Mouse (Mus musculus) ovary, adult 18-20 months (tissue): ENCODE measurements around the gene Pnma1.

Source experiments
- DNase-seq: peaks from one replicate; pipeline ENCODE4 v3.0.0; 2022; ENCODE audit warnings: low spot score, mixed read lengths

Gene Pnma1

DNA sequence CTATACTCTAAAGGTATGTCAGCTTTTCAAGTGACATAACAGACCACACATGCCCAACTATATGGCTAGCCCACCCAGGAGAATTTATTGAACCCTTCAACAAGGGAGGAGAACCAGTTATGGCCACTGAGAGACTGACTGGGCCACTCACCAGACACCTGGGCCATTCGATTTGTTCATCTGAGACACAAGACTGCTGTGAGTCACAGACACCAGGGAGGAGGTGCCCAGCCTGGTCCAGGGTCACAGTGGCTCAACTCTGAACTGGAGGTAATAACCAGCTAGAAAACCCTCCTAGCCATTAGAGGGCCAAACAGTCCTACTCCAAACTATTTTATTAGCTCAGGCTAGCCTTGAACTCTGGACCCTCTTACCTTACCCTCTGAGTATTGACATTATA lies 29.8 kb upstream of the Pnma1 start:
- DNase-seq: no peak

- DNase-seq: no peak
Measured at GRCm38 (mm10) chr12:84176886-84177765, 28.8 kb upstream of the Pnma1 start.

- DNase-seq: peak; percentile 5
Measured at GRCm38 (mm10) chr12:84176126-84176769, 28.0 kb upstream of the Pnma1 start.

GRCm38 (mm10) chr12:84175659-84176061 lies 27.4 kb upstream of the Pnma1 start:
- DNase-seq: peak; percentile 82

DNA sequence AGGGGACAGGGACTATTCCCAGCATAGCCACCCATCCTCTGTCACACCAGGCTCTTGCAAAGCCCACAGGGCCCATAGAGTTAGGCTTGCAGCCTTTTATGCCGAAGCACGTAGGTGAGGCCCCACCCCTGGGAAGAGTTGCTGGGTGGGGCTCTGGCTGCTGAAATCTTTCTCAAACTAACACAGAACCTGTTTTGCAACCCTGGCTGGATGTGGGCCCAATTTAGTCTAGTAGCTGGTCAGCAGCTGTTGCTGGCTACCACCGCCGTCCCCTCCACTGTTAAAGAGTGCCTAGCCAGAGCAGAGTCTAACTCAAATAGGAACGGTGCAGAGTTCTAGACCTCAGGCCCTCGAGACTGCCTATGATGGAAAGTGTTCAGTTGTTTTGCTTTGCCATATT lies 26.6 kb upstream of the Pnma1 start:
- peak; percentile 54 for DNase-seq

DNA sequence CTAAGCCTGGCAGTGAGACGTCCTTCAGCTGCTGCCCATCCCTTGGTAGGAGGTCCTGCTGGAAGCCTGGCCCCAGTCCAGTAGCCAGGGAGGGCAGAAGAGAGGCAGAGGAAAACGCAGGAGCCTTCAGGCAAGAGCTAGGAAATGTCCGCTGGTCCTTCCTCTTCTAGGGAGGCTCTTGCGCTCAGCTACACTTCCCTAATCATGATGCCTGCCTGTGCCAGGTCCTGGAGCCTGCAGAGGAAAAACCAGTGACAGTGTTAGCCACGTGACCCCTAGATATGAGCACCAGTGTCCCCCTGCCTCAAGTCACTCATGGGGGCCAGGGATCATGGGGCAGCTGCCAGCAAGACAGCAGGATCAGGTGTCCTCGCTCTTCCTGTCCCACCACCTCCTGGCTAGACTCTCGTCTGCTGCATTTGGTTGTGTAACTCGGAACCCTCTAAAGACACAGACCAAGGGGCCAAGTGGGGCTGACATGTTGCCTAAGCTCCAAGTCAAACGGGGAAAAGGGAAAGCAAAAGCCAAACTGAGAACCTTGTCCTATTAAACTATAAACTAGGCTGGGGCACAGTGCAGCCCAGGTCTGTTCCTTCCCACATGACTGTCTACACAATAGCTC lies 26.0 kb upstream of the Pnma1 start:
- peak; percentile 62 for DNase-seq

DNA sequence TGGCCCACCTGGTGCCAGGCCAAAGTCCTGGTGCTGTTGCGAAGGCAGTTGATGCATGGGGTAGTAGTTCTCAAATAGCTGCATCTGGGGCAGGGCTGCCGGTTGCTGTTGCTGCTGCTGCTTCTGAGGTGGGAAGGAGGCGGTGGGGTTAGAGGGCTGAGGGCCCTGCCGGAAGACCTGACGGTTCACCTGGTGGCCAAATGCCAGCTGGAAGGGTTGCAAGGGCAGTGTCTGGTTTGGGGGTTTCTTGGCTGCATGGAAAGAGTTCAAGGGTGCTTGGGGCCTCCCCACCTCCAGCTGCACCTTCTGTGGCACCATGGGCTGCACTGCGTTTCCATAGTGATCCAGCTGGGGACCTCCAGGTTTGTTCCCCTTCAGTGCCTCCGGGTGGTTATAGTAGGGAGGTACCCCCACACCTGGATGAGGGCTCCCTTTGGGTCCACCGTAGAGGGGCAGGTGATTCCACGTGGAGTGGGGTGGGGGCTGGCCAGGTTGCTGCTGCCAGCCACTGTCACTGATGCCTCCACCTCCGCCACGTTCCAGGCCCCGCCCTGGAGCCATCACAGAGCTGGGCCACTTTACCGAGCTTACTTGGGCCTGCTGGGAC lies 25.1 kb upstream of the Pnma1 start:
- peak; percentile 1 for DNase-seq

DNA sequence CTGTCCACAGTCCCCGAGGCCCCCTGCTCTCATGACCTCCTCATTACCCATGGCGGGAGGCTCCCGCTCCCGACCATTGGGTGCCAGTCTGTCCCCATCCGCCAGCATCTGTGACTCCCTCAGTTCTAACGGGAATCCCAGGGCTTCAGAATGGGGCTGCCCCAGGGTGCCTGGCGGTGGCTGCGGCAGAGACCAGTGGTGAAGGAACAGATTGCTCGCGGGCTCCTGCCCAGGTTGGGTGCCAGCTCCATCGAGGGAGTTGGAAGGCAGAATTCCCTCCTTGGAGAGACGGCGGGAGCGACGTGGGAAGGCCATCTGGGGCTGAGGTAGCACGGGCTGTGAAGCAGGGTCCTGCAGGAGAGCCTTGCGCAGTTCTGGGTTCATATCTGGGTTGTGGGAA lies 24.6 kb upstream of the Pnma1 start:
- peak; percentile 1 for DNase-seq

- no peak for DNase-seq
Measured at GRCm38 (mm10) chr12:84172216-84172615, 23.9 kb upstream of the Pnma1 start.

DNA sequence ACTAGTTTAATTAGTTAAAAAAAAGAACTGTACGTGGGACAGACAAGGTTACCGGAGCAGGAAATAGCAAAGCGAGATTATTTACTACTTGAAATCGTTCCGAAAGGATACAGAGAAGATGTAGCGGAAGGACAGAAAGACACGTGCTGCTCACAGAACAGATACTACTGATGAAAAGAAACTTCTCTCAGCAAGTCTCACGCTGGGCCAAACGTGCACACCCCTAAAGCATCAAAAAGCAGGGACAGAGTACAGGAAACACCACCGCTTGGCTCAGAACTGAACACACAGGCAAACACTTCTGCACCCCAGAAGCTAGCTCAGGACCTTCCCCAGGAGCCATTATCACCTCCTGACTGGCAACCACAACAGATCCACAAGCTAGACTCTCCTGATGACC lies 22.3 kb upstream of the Pnma1 start:
- no peak for DNase-seq

DNA sequence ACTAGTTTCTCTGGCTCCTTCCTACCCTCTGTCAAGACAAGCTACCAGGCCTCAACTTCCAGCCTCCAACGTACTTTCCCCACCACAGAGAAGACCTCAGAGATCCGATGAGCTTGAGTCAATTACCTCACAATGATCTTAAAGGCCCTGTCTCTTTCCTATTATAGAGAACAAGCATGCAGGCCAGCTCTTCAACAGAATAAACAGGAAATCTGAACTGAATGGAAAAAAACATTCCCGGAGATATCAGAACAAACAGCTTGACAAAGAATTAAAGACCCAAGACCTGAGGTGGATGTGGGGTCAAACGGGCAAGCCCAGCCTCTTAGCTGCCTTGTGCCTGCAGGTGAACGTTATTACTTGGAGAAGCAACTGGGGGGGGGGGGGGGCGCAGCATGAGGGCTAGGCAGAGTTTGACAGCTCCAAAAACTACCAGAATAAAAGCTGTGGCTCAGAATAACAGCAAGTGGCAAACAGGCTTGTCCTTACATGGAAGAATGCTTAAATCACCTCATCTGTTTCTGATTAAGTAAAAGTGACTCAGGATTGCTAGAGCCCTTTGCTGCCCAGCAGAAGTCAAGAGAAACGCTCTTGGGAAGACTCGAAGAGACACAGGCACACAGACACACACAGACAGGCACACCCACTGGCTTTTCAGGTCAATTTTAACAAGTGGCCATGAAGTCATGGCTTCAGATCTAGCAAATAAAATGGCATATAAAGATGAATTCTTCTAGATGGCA lies 17.5 kb upstream of the Pnma1 start:
- no peak for DNase-seq

DNA sequence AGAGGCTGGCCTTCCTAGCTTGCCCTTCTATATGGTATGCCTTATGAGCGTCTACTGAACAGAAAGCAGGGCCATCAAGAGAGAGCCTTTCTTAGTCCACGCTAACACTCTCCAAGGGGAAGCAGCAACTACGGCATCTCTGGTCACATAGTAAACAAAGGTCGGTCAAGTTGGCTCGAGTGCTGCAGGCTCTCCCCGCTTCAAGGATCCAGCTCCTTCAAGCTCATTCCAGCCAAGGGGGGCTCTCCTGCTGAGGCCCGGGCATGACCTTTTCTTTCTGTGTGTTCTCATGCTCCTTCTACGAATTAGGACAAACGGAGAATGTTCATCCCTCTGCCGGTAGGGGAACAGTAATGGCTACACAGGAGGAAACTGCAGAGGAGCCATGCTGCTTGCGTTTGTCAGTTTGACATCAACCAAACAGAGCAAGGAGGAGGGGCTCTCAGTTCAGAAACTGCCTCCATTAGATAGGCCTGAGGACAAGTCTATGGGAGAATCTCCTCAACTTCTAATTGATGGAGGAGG lies 15.4 kb upstream of the Pnma1 start:
- DNase-seq: no peak

GRCm38 (mm10) chr12:84163133-84163532 lies 14.8 kb upstream of the Pnma1 start:
- DNase-seq: no peak

DNA sequence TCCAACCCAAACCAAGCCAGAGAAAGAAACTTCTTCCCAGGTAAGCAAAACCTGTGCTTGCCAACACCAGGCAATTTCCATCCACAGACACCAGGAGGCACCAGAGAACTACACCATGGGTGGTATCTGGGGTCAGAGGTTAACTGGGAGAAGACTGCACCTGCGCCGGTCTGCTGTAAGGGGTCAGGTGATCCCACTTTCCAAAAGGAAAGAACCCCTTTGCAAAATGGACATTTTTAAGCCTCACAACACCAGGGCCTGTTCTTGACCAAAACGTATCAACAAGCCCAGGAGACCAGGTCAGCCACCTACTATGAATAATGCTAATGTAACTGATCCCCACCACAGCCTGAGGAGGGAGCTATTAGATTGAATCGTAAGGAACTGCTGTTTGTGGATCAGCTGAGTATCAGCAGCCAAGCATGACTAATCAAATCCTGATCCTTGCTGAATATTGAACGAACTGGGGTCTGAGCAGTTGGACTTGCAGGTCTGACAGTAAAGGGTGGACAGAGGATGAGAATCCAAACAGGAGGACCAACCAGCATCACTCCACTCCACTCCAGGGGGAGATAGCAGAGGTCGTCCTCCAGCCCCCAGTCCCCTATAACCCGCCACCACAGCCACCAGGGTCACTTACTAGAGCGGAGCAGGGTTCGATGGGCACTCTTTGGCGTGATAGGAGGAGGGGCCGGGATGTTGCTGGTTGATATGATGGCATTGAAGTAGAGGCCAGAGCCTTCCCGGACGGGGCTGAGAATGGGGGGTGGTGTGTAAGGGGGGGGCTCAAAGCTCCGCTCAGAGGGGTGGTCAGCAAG lies 13.5 kb upstream of the Pnma1 start:
- DNase-seq: no peak

GRCm38 (mm10) chr12:84161116-84161515 lies 12.8 kb upstream of the Pnma1 start:
- no peak for DNase-seq

DNA sequence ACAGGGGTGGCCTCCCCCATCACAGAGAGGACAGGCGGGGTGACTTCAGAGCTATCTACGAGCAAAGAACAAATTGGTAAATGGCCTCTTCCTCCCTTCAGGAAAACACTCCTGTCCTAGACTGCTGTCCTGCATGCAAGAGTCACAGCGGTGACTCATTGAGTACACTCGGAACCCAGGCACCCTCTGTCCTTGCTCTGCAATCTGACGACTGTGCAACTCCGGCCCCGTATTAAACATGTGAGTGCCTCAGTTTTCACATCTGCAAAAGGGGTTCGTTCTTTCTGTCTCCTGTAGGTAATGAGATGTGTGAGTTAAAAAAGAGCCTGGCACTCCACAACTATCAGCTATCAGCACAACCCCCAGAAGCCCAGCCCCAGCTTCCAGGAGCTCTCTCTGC lies 12.2 kb upstream of the Pnma1 start:
- DNase-seq: no peak

DNA sequence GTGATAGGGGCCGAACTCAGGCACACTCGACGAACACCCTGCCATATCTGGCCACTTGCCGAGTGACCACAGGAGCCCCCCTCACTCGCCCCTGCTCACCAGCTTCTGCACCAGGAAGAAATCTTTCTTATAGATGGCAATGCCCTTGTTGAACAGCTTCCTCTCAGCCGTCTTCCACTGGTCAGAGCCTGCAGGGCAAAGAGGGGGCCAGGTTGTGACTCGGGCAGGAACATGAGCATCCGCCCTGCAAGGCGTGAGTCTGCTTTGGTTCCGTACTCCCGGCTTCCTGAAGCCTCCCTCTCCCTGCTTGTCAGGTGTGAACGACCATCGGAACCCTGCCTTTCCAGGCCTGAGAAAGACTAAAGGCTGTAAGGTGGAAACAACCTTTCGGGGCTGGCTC lies 9.9 kb upstream of the Pnma1 start:
- no peak for DNase-seq

GRCm38 (mm10) chr12:84156210-84156609 lies 7.9 kb upstream of the Pnma1 start:
- no peak for DNase-seq

DNA sequence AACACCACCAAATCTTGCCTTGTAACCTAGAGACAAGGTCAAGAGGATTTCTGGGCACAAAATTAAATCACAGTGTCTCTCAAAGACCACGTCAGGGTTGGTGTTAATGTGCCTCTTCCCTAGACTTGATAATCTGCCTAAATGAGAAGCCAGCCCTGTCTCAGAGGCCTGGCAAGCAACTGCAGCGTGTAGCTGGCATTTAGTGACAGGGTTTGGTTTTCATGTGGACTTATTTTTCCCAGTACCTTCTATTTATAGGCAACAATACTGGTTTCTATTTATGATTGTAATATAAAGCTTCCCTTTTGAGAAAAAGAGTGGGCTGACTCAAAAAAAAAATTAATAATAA lies 7.2 kb upstream of the Pnma1 start:
- no peak for DNase-seq

GRCm38 (mm10) chr12:84154786-84155522 lies 6.7 kb upstream of the Pnma1 start:
- DNase-seq: no peak
